ENCODE assay signal across 20 mouse cellular contexts in genomic region chr14:10631783-10632182, GRCm38 (mm10).
A peak's percentile ranks its signal among the peaks of the same experiment; 100 is the strongest.
DNase-seq lines count a peak whose midpoint lies in the region; ATAC-seq and TF ChIP-seq lines count a peak whose summit lies in the region.
"Had no signal": no experiment of that assay in that cellular context is flagged by ENCODE, and none has a peak within 500 bp of the region (broad histone marks: within the 10 kb centered on the region; RNA-seq: fewer than 3 reads in every experiment).

No protein-coding gene starts in this region.

- H3K9ac ChIP-seq in hindbrain, embryonic 14.5 days: no peak overlapping the region
- no peak overlapping the region for H3K9ac ChIP-seq in hindbrain, postnatal 0 days (replicated peaks; ENCODE audit: low read length)
- H3K9ac ChIP-seq: embryonic facial prominence, embryonic 13.5 days; forebrain, postnatal 0 days; heart, embryonic 12.5 days; intestine, embryonic 15.5 days had no signal

- no peak overlapping the region for H3K4me2 ChIP-seq in hindbrain, embryonic 14.5 days (replicated peaks)
- H3K4me2 ChIP-seq in hindbrain, postnatal 0 days (ENCODE audit: low read depth, low read length): no peak overlapping the region
- H3K4me2 ChIP-seq: embryonic facial prominence, embryonic 13.5 days; heart, embryonic 12.5 days; intestine, embryonic 15.5 days had no signal

- no peaks in the 10 kb centered on the region for H3K36me3 ChIP-seq in hindbrain, embryonic 14.5 days (replicated peaks; ENCODE audit: control insufficient read depth, insufficient read depth)
- no peaks in the 10 kb centered on the region for H3K36me3 ChIP-seq in hindbrain, postnatal 0 days (ENCODE audit: insufficient read depth, low read length)
- H3K36me3 ChIP-seq in embryonic facial prominence, embryonic 10.5 days (replicated peaks): no peaks in the 10 kb centered on the region
- H3K36me3 ChIP-seq: embryonic facial prominence, embryonic 13.5 days; heart, embryonic 12.5 days; hindbrain, embryonic 10.5 days; intestine, embryonic 15.5 days had no signal

- WGBS in hindbrain, embryonic 14.5 days: 41% methylated on average over 3 of the region's 3 CpGs
- 47% methylated on average over 3 of the region's 3 CpGs for WGBS in hindbrain, postnatal 0 days
- 29% methylated on average over 3 of the region's 3 CpGs for WGBS in embryonic facial prominence, embryonic 10.5 days

- H3K4me3 ChIP-seq in hindbrain, embryonic 14.5 days (replicated peaks; ENCODE audit: low read length): no peak overlapping the region
- no peak overlapping the region for H3K4me3 ChIP-seq in hindbrain, postnatal 0 days (ENCODE audit: low read length)
- H3K4me3 ChIP-seq in embryonic facial prominence, embryonic 10.5 days: no peak overlapping the region
- H3K4me3 ChIP-seq: embryonic facial prominence, embryonic 13.5 days; gastrocnemius, adult 2 months; heart, embryonic 12.5 days; hindbrain, embryonic 10.5 days; intestine, embryonic 15.5 days had no signal

- 0 out of 2 replicates have a peak, but pooled peaks have one; percentile 24 for ATAC-seq in hindbrain, embryonic 14.5 days (ENCODE audit: low FRiP score)
- no peak for ATAC-seq in hindbrain, postnatal 0 days
- ATAC-seq: CD4-positive, CD25-positive, alpha-beta regulatory T cell, adult 4 months; intestine, embryonic 15.5 days had no signal

- H3K9me3 ChIP-seq in hindbrain, embryonic 14.5 days (ENCODE audit: control insufficient read depth, low read length): no peaks in the 10 kb centered on the region
- H3K9me3 ChIP-seq in hindbrain, postnatal 0 days (ENCODE audit: low read length): no peaks in the 10 kb centered on the region
- H3K9me3 ChIP-seq in embryonic facial prominence, embryonic 10.5 days: no peaks in the 10 kb centered on the region
- H3K9me3 ChIP-seq: embryonic facial prominence, embryonic 13.5 days; heart, embryonic 12.5 days; hindbrain, embryonic 10.5 days; intestine, embryonic 15.5 days had no signal

- peak; percentile 4 for DNase-seq in embryo, embryonic 10 days (ENCODE audit: low spot score)
- DNase-seq in embryo, embryonic 9.5 days (ENCODE audit: extremely low spot score): no peak
- no peak for DNase-seq in hindbrain, embryonic 14.5 days (ENCODE audit: low spot score)
- DNase-seq in hindbrain, postnatal 0 days (ENCODE audit: low spot score): no peak
- peak; percentile 41 for DNase-seq in embryonic facial prominence, embryonic 10.5 days (ENCODE audit: low spot score)
- DNase-seq in right cerebral cortex, postnatal 25 days: no peak
- DNase-seq in urinary bladder, postnatal 10 days (ENCODE audit: low spot score): no peak
- DNase-seq: adrenal gland, postnatal 14 days; B cell, adult 2 months; cerebellum, adult 18-20 months; cerebellum, postnatal 10 days; forebrain, postnatal 0 days; gastrocnemius, adult 2 months; gastrocnemius, postnatal 25 days; kidney, adult 2 months had no signal

- no peaks in the 10 kb centered on the region for H3K4me1 ChIP-seq in hindbrain, embryonic 14.5 days (replicated peaks; ENCODE audit: control insufficient read depth, insufficient read depth, low read length)
- no peaks in the 10 kb centered on the region for H3K4me1 ChIP-seq in hindbrain, postnatal 0 days (ENCODE audit: insufficient read depth, low read length)
- peaks cover 7% of the 10 kb centered on the region; the same call in 1 of the 2 replicates for H3K4me1 ChIP-seq in embryonic facial prominence, embryonic 10.5 days
- H3K4me1 ChIP-seq: heart, embryonic 12.5 days; intestine, embryonic 15.5 days had no signal

- no peak for TF ChIP-seq CTCF in hindbrain, postnatal 0 days (IDR thresholded peaks at IDR 0.05; ENCODE audit: low read depth)

- H3K27ac ChIP-seq in hindbrain, embryonic 14.5 days: no peak overlapping the region
- H3K27ac ChIP-seq in hindbrain, postnatal 0 days: no peak overlapping the region
- no peak overlapping the region for H3K27ac ChIP-seq in embryonic facial prominence, embryonic 10.5 days (replicated peaks)
- H3K27ac ChIP-seq: embryonic facial prominence, embryonic 13.5 days; gastrocnemius, adult 2 months; hindbrain, embryonic 10.5 days; intestine, embryonic 15.5 days had no signal

- H3K27me3 ChIP-seq in hindbrain, embryonic 14.5 days (ENCODE audit: control insufficient read depth, insufficient read depth, low read length): no peaks in the 10 kb centered on the region
- H3K27me3 ChIP-seq in hindbrain, postnatal 0 days (ENCODE audit: insufficient read depth, low read length): no peaks in the 10 kb centered on the region
- H3K27me3 ChIP-seq in embryonic facial prominence, embryonic 10.5 days (replicated peaks; ENCODE audit: low read depth, poor library complexity, severe bottlenecking): no peaks in the 10 kb centered on the region
- H3K27me3 ChIP-seq: embryonic facial prominence, embryonic 13.5 days; heart, embryonic 12.5 days; intestine, embryonic 15.5 days had no signal

Comparison
In these comparisons a context has a peak if more than half of its experiments do, and no peak if none do; other contexts are left out.
1. DNase-seq: peak in embryo, embryonic 10 days (single experiment) and embryonic facial prominence, embryonic 10.5 days (single experiment); none in embryo, embryonic 9.5 days (single experiment), hindbrain, embryonic 14.5 days (single experiment), hindbrain, postnatal 0 days (single experiment), right cerebral cortex, postnatal 25 days (single experiment) and urinary bladder, postnatal 10 days (single experiment).